Mouse (Mus musculus): ENCODE measurements around the gene Slc2a10. TPM values are rescaled to one million over a fixed set of nuclear protein-coding genes. Genes with fewer than 3 reads are reported as not detected.
A peak's percentile ranks its signal among the peaks of the same experiment; 100 is the strongest.
"Not testable (repeated sequence)": the region's sequence is repeated elsewhere in the genome, so short reads cannot be mapped to it uniquely, and the experiment has no call there.

Slc2a10 gene
- polyA plus RNA-seq, 1 experiment from 2014 or later, result 1.1 TPM

DNA sequence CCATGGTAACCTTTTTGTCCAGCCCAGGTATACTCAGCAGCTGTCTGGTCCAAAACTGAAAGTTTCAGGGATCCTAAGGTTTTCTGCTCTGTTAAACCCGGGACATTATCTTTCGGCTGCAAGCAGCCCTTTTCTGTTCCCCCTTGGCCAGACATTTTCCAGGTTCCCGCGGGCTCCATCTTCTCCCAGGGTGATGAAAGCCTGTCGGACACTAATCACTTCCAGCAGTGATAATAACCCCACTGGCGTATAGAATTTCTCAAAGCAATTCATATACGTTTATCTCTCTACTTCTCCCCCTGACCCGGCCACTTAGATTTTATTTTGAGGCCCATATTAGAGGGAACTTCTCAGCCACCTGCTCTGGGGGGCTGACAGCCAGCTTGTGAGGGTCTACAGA is 42.8 kb downstream of the Slc2a10 start:
- no peak overlapping the region for H3K4me2 ChIP-seq
- no peak overlapping the region for H3K27ac ChIP-seq
- no peaks in the 10 kb centered on the region for H3K9me3 ChIP-seq (replicated peaks)
- peaks cover 21% of the 10 kb centered on the region for H3K27me3 ChIP-seq (replicated peaks)
- H3K36me3 ChIP-seq, result no peaks in the 10 kb centered on the region
- no peak overlapping the region for H3K4me3 ChIP-seq
- 63% methylated on average over 8 of the region's 8 CpGs for WGBS (ENCODE audit: insufficient replicate concordance)
- no peak for ATAC-seq
- no peak overlapping the region for H3K9ac ChIP-seq
- no peaks in the 10 kb centered on the region for H3K4me1 ChIP-seq

DNA sequence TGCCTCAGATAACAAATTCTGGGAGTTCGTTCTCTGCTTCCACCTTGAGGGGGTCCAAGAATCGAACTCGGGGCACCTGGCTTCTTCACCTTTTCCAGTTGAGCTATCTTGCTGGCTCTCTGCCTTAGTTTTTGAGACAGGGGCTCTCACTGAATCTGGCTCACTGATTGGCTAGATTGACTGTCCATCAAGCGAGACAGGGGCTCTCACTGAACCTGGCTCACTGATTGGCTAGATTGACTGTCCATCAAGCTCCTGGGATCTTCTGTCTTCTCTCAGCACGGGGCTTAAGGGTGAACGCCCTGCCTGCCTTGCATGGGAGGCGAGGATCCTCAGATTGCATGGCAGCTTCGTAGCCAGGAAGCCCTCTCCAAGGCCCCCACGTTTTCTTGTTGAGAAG is 43.8 kb downstream of the Slc2a10 start:
- H3K4me2 ChIP-seq, result no peak overlapping the region
- no peak overlapping the region for H3K4me3 ChIP-seq
- H3K27me3 ChIP-seq (replicated peaks), result peaks cover 19% of the 10 kb centered on the region
- no peak overlapping the region for H3K9ac ChIP-seq
- no peaks in the 10 kb centered on the region for H3K4me1 ChIP-seq
- no peaks in the 10 kb centered on the region for H3K9me3 ChIP-seq (replicated peaks)
- ATAC-seq, result no peak
- no peaks in the 10 kb centered on the region for H3K36me3 ChIP-seq
- 36% methylated on average over 9 of the region's 9 CpGs for WGBS (ENCODE audit: insufficient replicate concordance)
- no peak overlapping the region for H3K27ac ChIP-seq

DNA sequence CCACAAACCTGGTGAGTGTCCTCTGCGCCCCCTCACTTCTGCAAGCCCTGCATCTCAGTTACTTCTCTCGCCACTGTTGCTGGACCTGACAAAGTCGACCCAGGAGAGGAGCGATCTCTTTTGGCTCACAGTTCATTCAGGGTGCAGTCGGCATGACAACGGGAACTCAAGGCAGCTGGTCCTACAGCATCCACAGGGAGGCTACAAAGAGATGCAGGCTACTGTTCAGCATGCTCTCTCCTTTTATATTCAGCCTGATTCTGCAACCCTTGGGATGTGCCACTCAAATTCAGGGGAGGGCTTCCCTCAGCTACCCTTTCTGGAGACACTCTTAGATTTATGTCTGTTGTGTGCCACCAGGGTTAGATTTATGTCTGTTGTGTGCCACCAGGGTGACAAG is 45.0 kb downstream of the Slc2a10 start:
- 68% methylated on average over 6 of the region's 6 CpGs for WGBS (ENCODE audit: insufficient replicate concordance)

DNA sequence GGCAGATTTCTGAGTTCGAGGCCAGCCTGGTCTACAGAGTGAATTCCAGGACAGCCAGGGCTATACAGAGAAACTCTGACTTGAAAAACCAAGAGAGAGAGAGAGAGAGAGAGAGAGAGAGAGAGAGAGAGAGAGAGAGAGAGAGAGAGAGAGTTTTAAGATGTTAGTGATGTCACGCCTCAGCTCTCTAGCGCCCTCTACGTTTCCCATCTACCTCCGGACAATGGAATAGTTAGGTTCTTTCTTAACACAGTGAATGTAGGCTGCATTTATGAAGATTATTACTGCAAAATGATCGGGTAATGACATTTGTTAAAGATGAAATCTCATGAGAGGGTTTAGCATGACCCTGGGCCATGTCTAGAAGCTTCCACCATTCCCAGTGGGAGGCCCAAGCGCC is 46.8 kb downstream of the Slc2a10 start:
- WGBS (ENCODE audit: insufficient replicate concordance), result 61% methylated on average over 7 of the region's 7 CpGs
- not testable (repeated sequence) for H3K27ac ChIP-seq; H3K4me1 ChIP-seq; H3K9me3 ChIP-seq (replicated peaks); H3K9ac ChIP-seq; ATAC-seq; H3K4me2 ChIP-seq; H3K4me3 ChIP-seq; H3K36me3 ChIP-seq
- H3K27me3 ChIP-seq (replicated peaks), result peaks cover 16% of the 10 kb centered on the region; the same call in 1 of the 2 replicates

More for the DNA sequence above, 45.0 kb downstream of the Slc2a10 start:
- no peak overlapping the region for H3K4me2 ChIP-seq
- H3K27ac ChIP-seq, result no peak overlapping the region
- no peak overlapping the region for H3K4me3 ChIP-seq
- no peak overlapping the region for H3K9ac ChIP-seq
- H3K27me3 ChIP-seq (replicated peaks), result peaks cover 21% of the 10 kb centered on the region; the same call in 1 of the 2 replicates
- no peaks in the 10 kb centered on the region for H3K4me1 ChIP-seq
- H3K9me3 ChIP-seq (replicated peaks), result no peaks in the 10 kb centered on the region
- no peaks in the 10 kb centered on the region for H3K36me3 ChIP-seq
- ATAC-seq, result no peak

DNA sequence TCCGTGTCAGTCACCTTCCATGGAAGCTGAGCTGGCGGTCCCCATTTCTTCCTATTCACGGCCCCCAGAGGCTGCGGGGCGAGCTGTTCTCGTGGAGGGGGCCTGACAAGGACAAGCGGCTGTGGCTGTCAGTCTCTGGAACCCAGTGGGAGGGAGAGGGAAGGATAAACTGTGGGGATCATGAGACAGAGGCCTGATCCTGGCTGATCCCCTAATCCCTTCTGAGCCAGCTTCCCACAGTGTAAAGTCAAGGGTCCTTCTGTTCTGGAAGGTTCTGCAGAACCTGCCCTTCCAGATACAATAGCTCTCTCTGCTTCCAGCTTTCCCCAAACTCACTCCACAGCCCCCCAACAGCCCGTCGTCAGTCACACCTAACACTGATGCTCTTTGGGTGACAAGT is 50.5 kb downstream of the Slc2a10 start:
- ATAC-seq, result no peak
- Histone ChIP-seq H3K9me3 (replicated peaks) (no peaks in the 10 kb centered on the region), H3K27ac (no peak overlapping the region), H3K36me3 (no peaks in the 10 kb centered on the region), H3K4me3 (no peak overlapping the region), H3K4me1 (no peaks in the 10 kb centered on the region), H3K9ac (no peak overlapping the region), H3K27me3 (replicated peaks) (peaks cover 17% of the 10 kb centered on the region; the same call in 1 of the 2 replicates), H3K4me2 (no peak overlapping the region)
- 70% methylated on average over 9 of the region's 9 CpGs for WGBS (ENCODE audit: insufficient replicate concordance)

DNA sequence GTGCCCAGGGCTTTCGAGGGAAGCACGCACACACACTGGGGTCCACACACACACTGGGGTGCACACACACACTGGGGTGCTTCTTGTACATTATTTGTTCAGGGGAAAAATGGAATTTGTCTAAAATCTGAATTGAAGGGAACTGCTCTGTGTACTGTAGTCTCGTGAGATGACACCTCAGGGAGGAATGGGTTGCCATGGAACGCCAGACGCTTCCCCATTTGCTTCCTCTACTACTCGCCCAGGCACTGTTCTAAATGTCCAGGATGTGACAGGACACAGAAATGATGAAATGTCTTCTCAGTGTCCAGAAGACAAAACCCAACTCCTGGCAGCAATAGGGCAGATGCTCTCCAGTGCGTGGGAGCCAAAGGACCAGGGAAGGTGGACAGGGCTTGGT is 53.7 kb downstream of the Slc2a10 start:
- Histone ChIP-seq H3K4me1 (no peaks in the 10 kb centered on the region), H3K27me3 (replicated peaks) (peaks cover 34% of the 10 kb centered on the region), H3K36me3 (no peaks in the 10 kb centered on the region), H3K27ac (no peak overlapping the region), H3K9ac (no peak overlapping the region), H3K9me3 (replicated peaks) (no peaks in the 10 kb centered on the region), H3K4me3 (no peak overlapping the region), H3K4me2 (no peak overlapping the region)
- 61% methylated on average over 7 of the region's 7 CpGs for WGBS (ENCODE audit: insufficient replicate concordance)
- ATAC-seq, result no peak

DNA sequence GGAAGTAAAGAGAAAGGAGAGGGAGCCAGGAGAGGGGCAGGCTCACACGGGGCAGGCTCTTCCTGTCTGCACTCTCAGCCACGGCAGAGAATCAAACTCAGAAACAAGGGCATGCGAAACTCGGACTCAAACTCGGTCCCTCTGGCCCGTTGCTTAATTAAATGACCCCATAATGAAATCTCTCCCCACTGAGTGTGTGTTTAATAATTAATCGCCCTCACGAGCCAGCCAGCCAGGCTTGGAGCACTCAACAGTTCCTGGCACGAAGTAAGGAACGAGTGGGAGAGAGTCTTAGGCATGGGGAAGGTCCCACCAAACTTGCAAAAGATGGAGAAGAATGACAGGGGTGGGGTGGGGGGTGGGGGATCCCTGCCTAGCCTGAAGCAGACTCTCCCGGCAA is 55.3 kb downstream of the Slc2a10 start:
- H3K27ac ChIP-seq, result no peak overlapping the region
- no peak overlapping the region for H3K9ac ChIP-seq
- 40% methylated on average over 11 of the region's 11 CpGs for WGBS (ENCODE audit: insufficient replicate concordance)
- H3K4me3 ChIP-seq, result no peak overlapping the region
- H3K9me3 ChIP-seq (replicated peaks), result no peaks in the 10 kb centered on the region
- no peaks in the 10 kb centered on the region for H3K36me3 ChIP-seq
- H3K27me3 ChIP-seq (replicated peaks), result peaks cover 36% of the 10 kb centered on the region
- H3K4me2 ChIP-seq, result no peak overlapping the region
- no peak for ATAC-seq
- H3K4me1 ChIP-seq, result peaks cover 7% of the 10 kb centered on the region; the same call in 1 of the 2 replicates

DNA sequence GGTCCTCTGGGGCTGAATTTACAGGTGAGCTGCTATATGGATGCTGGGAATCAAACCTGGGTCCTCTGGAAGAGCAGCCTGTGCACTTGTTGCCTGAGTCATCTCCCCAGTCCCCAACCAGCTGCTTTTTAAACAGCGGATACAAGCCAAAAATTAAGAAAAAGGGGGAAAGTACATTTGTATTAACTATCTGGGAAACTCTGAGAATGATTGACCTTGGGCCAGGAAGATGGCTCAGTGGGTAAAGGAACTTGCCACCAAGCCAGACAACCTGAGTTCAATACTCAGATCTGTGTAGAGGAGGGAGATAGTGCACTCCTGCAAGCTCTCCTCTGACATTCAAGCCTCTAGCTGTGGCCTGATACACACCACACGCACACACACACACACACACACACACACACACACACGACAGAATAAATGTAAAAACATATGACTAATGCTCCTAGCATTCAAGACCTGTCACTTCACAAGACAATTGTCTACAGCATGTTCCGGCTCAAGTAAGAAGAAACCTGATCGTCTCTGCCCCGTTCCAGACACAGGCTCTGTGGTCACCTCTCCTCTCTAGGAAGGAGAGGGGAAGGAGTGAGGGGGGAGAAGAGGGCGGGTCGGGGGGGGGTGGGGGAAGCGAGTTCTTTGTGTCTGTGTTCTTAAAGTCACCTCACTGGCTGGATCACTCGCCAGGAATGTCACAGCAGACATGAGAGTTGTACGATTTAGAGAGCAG is 56.1 kb downstream of the Slc2a10 start:
- Histone ChIP-seq H3K4me1 (peaks cover 7% of the 10 kb centered on the region; the same call in 1 of the 2 replicates), H3K27ac (no peak overlapping the region), H3K36me3 (no peaks in the 10 kb centered on the region), H3K27me3 (replicated peaks) (peaks cover 44% of the 10 kb centered on the region), H3K4me2 (no peak overlapping the region), H3K4me3 (no peak overlapping the region), H3K9ac (no peak overlapping the region), H3K9me3 (replicated peaks) (no peaks in the 10 kb centered on the region)
- no peak for ATAC-seq
- 19% methylated on average over 11 of the region's 11 CpGs for WGBS (ENCODE audit: insufficient replicate concordance)

DNA sequence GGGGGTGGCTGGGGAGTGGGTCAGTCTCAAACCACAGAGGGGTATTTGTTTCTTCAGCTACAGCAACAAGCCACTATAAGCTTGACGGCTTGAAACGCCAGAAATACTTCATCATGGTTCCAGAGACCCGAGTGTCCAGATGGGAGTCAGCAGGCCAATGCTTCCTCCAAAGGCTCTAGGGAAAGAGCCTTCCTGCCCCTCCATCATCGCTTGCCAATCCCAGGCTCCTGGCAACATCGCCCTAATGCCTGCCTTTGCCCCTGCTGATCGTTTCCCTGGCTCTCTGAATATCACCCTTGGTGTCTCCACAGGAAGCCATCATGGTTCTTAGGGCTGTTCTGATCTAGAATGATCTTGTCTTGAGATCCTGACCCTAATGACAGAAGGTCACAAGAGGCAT is 58.3 kb downstream of the Slc2a10 start:
- 63% methylated on average over 6 of the region's 6 CpGs for WGBS (ENCODE audit: insufficient replicate concordance)
- H3K27ac ChIP-seq, result no peak overlapping the region
- no peaks in the 10 kb centered on the region for H3K36me3 ChIP-seq
- H3K9me3 ChIP-seq (replicated peaks), result no peaks in the 10 kb centered on the region
- H3K4me1 ChIP-seq, result peaks cover 7% of the 10 kb centered on the region; the same call in 1 of the 2 replicates
- H3K27me3 ChIP-seq (replicated peaks), result peaks cover 58% of the 10 kb centered on the region
- no peak overlapping the region for H3K4me2 ChIP-seq
- no peak overlapping the region for H3K4me3 ChIP-seq
- no peak overlapping the region for H3K9ac ChIP-seq
- ATAC-seq, result no peak

DNA sequence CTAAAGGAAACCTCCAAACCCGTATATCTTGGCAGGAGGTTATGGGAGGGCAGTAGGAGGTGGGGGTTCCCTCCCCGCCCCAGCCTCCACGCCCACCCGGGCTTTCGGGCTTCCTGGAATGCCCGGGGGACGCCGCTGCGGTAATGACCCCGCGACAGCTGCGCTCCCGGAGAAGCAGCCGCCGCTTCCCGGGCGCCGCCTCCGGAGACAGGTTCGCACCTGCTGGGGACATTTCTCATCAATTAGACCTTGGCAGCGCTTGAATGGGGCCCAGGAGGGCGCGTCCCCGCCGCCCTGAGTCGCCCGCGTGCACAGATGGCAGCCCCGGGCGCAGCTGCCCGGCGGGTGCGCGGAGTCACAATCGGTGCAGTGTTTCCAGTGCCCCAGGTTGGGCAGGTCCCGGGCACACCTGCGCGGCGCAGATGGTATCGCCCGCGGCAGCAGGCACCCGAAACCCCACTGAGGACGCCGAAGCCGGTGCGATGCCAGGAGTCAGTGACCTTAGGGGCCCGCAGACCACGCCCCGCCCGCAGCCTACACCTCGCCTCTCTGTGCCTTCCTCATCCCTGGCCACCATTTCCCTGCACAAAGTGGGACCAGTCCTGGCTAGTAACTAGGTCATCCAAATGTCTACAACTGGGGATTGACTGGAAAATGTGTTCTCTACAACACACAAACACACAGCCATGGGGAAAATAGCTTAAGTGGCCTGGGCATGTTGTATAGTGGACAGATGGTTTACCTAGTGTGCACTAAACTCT is 59.9 kb downstream of the Slc2a10 start:
- Histone ChIP-seq H3K27me3 (replicated peaks) (peaks cover 58% of the 10 kb centered on the region), H3K4me1 (peaks cover 7% of the 10 kb centered on the region; the same call in 1 of the 2 replicates), H3K4me2 (peak overlapping the region; percentile 64), H3K9ac (no peak overlapping the region), H3K36me3 (no peaks in the 10 kb centered on the region), H3K27ac (no peak overlapping the region), H3K4me3 (peak overlapping the region; percentile 37), H3K9me3 (replicated peaks) (no peaks in the 10 kb centered on the region)
- no peak for ATAC-seq
- WGBS (ENCODE audit: insufficient replicate concordance), result 4% methylated on average over 52 of the region's 52 CpGs

DNA sequence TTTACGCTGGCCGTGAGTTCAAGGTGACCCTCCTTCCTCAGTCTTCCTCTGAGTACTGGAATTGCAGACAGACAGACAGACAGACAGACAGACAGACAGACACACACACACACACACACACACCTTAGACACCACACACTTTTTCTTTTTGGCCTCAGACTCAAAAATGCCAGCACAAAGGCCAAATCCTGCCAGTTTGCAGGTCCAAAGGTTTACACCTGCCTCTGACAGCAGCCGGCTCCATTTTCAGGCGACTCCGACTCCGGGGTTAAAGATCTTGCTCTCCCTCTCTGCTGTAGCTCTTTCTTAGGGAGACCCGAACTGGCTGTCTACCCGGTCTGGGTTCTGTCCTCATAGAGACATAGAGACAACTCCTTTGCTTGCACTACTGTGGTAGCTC is 60.5 kb downstream of the Slc2a10 start:
- Histone ChIP-seq H3K27me3 (replicated peaks) (peaks cover 58% of the 10 kb centered on the region), H3K9ac (no peak overlapping the region), H3K9me3 (replicated peaks) (no peaks in the 10 kb centered on the region), H3K4me3 (no peak overlapping the region), H3K27ac (no peak overlapping the region), H3K4me2 (no peak overlapping the region), H3K36me3 (no peaks in the 10 kb centered on the region), H3K4me1 (peaks cover 7% of the 10 kb centered on the region; the same call in 1 of the 2 replicates)
- 62% methylated on average over 8 of the region's 8 CpGs for WGBS (ENCODE audit: insufficient replicate concordance)
- no peak for ATAC-seq

DNA sequence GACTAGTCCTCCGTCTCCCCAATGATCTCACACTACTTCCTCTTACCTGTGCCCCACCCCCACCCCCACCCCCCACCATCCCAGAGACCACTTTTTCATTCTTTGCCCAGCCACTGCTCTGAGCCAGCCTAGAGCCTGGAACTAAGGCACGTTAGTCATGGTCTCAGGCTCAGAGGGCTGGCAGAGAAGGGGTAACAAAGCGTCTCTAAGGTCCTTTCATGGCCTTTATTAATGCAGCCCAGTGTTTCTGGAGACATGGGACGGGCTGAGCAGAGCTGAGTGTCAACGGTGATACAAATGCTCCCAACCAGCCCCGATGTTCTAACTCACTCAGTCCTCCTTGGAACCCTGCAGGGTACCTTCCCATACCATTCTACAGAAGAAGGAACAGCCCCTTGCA is 61.0 kb downstream of the Slc2a10 start:
- H3K9ac ChIP-seq, result no peak overlapping the region
- H3K27me3 ChIP-seq (replicated peaks), result peaks cover 58% of the 10 kb centered on the region
- ATAC-seq, result no peak
- H3K27ac ChIP-seq, result no peak overlapping the region
- H3K4me3 ChIP-seq, result no peak overlapping the region
- peaks cover 7% of the 10 kb centered on the region; the same call in 1 of the 2 replicates for H3K4me1 ChIP-seq
- H3K9me3 ChIP-seq (replicated peaks), result no peaks in the 10 kb centered on the region
- no peak overlapping the region for H3K4me2 ChIP-seq
- no peaks in the 10 kb centered on the region for H3K36me3 ChIP-seq
- WGBS (ENCODE audit: insufficient replicate concordance), result 39% methylated on average over 6 of the region's 6 CpGs
